Mouse (Mus musculus) cerebellum, postnatal 36 days (tissue): ENCODE results near the gene Gm3739.
"Not testable (repeated sequence)": the region's sequence is repeated elsewhere in the genome, so short reads cannot be mapped to it uniquely, and the experiment has no call there.

ENCODE experiments used
- DNase-seq, 2 experiments: peaks; one replicate each; pipeline ENCODE4 v3.0.0; 2021 to 2022; ENCODE audit warnings: mixed read lengths in 2 of 2

Gene Gm3739

GRCm38 (mm10) chr14:7314661-7315060, at the start of gene Gm3739:
Gene Gm3739, minus strand, starts transcription at chr14:7315049.
- peak in 1 of 2 experiments; percentile 3 for DNase-seq

- DNase-seq: not testable (repeated sequence)
Observed at GRCm38 (mm10) chr14:7332295-7332694, 17.4 kb upstream of the Gm3739 start, which contains the start of gene Gm5797. Gene Gm5797, minus strand, starts transcription at chr14:7332395.

- peak in 1 of 2 experiments; percentile 2 for DNase-seq
Observed at GRCm38 (mm10) chr14:7315093-7315492, 244 bp upstream of the Gm3739 start.

GRCm38 (mm10) chr14:7264614-7265013, 50.2 kb downstream of the Gm3739 start, which contains the start of gene Gm3727:
Gene Gm3727, minus strand, starts transcription at chr14:7264714.
- not testable (repeated sequence) for DNase-seq
